Mouse (Mus musculus): Measurements from ENCODE around the gene Mob1b.

The Mob1b gene

DNA sequence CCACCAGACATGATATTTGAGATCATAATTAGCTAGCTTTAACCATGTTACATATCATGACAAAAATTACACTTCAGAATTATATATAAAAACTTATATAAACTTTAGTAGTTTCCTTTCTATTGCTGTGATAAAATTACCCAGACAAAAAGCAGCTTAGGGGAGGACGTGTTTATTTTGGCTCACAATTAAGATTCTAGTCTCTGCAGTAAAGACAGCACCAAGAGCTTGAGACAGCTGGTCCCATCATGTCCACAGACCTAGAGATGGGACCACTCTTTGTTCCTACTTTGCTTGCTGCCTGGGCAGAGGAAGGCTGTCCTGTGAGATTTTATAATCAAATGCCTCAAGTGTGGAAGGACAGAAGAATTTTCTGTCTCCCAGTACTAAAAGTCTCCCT is 64.4 kb downstream of the Mob1b start:
- DNase-seq (ENCODE audit: low spot score) = no peak

DNA sequence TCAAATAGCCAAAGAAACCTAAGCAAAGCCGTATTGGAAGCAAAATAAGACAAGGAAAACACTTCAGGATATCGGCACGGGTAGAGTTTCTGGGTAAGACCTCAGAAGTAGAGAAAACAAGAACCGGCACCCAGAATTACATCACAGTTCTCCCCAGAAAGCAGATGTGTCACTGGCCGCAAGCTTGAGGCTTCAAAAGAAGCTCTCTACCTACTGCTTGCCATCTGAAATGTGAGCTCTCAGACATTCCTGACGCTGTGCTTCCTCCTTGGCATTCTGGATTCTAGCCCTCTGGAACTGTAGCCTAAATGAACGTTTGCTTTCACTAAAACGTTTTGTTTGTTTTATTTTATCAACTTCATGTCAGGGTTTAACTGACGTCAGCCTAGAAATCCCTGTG is 70.0 kb downstream of the Mob1b start:
- DNase-seq (ENCODE audit: low spot score) = no peak

DNA sequence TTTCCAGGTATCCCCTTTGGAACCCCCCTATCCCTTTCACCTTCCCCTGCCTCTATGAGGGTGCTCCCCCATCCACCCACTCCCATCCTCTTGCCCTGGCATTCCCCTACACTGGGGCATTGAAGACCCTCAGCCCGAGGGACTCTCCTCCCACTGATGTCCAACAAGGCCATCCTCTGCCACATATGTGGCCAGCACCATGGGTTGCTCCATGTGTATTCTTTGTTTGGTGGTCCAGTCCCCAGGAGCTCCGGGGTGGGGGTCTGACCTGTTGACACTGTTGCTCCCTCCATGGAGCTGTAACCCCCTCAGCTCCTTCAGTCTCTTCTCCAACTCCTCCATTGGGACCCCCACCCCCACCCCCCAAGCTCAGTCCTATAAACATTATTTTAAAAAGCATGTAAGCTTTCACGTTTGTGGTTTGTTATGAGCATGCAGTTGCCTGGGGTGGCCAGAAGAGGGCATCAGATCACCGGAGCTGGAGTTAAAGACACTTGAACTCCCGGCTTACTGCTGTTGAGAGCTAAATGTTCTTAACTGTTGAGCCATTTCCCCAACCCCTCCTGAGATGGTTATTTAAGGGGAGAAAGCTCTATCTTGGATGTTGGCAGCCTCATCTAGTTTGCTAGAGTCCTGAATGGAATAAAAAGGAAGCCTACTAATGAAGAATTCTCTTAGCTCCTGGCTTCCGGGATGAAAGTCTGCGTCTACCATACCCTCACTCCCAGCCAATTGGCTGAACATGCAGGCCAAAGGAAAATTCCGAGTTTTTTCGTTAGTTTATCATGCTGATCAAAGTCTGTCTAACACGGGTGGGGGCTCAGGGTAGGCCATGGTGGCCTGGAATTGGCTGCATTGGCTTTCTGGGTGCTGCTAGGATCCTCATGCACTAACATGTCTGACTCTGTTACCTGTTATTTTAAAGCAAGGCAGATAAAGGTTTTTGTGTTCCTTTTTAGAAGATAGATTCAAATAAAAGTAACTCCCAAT is 70.9 kb downstream of the Mob1b start:
- DNase-seq (ENCODE audit: low spot score) = peak; percentile 22

DNA sequence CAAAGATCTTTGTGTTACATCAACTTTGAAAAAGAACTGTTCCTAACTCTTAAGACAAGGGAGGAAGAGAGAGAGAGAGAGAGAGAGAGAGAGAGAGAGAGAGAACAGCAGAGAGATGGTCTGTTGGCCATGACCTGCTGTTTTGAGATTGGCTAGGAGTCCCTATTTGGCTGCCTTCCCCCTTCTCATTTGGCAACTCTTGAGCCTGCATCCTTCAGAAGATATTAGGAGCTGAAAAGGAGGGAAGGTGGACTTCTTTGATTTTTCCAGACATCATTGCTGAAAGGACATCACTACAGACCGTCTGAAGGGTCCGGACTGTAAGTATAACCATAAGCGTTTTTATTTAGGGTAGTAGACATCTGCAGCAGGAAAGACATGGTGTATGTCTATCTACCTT is 73.0 kb downstream of the Mob1b start:
- no peak for DNase-seq (ENCODE audit: low spot score)

DNA sequence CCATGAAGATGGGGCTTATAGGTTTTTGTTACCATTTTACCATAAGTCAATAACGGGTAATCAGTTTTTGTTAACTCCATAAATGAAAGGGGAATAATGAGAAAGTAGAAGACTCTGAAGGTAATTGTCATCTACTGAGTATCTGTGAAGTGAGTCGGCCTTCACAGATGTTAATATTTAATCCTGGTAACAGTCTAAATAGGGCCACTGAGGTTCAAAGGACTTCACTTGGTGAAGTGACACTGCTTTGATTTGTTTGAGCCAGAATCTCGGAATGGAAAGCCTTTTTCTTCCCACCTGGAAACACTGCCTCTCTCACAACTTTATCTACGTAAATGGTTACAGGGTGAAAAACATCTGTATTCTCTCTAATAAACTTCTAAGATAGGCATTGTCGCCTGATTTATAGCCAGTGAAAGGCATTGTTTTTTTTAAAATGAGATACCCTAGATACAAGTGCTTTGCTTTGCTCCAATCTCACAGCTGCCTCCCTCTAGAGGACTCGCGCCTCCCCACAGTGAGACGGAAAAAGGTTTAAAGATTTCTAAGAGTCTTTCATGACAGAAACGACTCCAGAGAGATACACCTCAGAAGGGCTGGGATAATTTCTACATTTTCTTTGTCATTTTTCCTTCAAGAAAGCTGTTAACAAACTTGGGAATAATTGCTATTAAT is 75.4 kb downstream of the Mob1b start:
- no peak for DNase-seq (ENCODE audit: low spot score)

DNA sequence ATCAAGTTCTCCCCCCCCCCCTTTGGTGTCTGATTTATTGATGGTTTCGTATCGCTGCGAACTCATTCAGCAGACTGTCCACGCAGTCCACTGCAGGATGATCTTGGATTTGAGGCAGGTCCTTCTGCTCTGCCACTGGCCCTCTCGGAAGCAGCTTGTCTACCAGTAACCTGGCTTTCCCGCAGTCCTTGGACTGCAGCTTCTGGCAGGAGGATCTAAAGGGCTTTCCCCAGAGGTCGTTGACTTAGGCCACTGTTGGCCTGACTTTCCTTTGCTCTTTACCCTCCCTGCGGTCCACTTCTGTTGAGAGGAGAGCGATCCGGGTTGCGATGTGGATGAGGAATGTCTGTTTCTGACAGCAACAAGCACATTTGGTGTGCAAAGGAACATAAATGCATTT is 75.9 kb downstream of the Mob1b start:
- DNase-seq (ENCODE audit: low spot score) = no peak

DNA sequence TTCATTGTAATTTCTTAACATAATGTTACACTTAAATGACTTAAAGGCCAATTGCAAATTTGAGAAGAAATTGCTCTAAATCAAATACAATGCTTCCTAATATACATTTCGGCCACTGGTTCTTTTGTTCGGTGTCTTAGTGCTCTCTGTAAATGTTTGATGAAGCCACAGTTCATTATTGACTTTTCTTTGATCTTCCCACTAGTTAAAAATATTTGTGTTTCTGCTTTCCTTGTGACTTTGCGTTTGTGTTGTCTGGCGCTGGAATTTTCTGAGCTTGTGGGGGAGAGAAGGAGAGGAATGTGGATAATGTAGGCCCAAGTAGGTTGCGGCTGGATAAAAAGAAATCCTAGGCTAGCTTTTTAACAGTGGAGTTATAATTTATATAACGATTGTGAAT is 76.5 kb downstream of the Mob1b start:
- DNase-seq (ENCODE audit: low spot score) = no peak

DNA sequence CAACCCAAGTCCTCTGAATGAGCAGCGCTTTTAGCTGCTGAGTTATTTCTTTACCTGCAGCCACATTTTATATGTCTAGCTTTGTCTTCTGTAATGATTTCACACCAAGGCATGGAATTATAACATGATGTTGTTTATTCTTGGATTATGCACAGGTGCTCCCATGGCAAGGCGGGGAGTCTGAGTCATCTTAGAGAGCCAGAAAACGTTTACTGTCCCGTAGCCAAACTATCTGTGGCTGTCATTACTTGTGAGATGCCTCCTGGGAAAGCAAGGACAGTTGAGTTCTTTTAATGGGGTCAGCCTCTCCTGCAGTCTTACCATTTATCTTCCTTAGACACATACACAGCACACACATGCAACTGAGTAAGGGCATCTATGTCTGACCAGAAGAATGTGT is 85.0 kb downstream of the Mob1b start:
- no peak for DNase-seq (ENCODE audit: low spot score)

DNA sequence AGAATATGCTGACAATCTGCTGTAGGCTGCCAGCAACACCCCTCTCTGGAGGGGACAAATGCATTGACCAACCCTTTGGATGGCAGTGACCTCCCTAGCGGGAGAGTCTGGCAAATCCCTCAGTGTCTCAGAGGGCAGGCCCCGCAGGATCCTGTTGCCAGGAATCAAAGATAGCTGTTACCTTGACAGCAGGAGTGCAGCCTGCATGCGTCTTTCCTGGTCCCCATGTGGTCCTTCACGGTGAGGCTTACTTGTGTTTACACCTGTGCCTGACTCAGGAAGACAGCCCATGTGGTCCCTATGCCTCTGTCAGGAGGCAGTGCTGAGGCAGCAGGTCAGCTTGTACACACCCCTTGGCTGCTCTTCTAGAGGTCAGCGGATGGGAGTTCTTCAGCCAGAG is 85.6 kb downstream of the Mob1b start:
- DNase-seq (ENCODE audit: low spot score) = no peak

DNA sequence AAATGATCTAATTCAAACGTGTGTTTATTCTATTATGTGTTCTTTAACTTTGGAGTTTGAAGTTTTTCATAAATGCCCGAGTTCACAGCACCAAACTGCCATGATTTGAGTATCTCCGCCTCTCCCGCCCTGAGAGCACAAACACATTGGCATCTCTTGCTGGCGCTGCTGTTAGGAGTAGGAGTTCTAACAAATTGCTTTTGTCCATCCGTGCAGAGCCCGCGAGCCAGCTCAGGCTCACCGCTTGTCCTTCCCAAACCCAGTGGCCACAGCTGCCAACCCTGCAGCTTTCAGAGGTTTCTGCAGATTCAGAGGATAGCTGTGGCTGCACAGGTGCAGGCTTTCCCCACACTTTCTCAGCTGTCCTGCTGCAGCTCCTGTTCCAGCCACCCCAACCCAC is 86.7 kb downstream of the Mob1b start:
- no peak for DNase-seq (ENCODE audit: low spot score)

DNA sequence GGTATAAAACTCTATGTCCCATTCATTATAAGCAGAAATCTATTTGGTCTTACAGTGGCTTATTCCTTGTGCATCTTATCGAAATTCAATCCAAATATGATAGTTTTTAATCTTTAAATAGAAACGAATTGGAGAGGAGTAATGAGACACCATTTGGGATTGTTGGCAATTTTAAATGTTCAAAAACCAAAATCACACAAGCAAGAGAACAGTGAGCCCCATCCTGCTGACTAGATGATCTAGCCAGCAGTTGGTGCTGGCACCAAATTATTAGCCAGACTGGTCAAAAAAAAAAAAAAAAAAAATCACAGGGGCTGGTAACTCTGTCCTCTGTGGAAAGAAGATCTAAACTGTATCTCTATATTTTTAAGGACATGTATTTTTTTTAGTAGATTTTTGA is 92.5 kb downstream of the Mob1b start:
- DNase-seq (ENCODE audit: low spot score) = no peak

Data from ovary, postnatal 36 days (tissue).